Mouse (Mus musculus) liver, embryonic 14.5 days (tissue): ENCODE data around the gene Shmt1.

Source experiments
- CTCF ChIP-seq: IDR thresholded peaks from 2 replicates; pipeline ENCODE4 v1.5.1; 2016; ENCODE audit warnings: antibody characterized with exemption, low read depth, control low read depth
- EP300 ChIP-seq: IDR thresholded peaks from 2 replicates; pipeline ENCODE4 v1.6.1; 2016; ENCODE audit warnings: antibody characterized with exemption, low read depth

- TF ChIP-seq CTCF, result no peak
- no peak for TF ChIP-seq EP300
Measured at GRCm38 (mm10) chr11:60769322-60769721, 42.2 kb downstream of the Shmt1 start.
